ENCODE assay signal across 8 mouse cellular contexts in genomic region chr15:85913605-85914004, GRCm38 (mm10). TPM values are rescaled to one million over a fixed set of nuclear protein-coding genes. Genes with fewer than 3 reads are reported as not detected.
DNase-seq lines count a peak whose midpoint lies in the region; TF ChIP-seq lines count a peak whose summit lies in the region.

No protein-coding gene starts in this region.

- H3K4me3 ChIP-seq in layer of hippocampus, adult 2 months, result no peak overlapping the region
- H3K4me3 ChIP-seq in embryonic fibroblast, embryonic 13.5 days (ENCODE audit: insufficient read depth, low read length), result no peak overlapping the region

- H3K4me1 ChIP-seq in embryonic fibroblast, embryonic 13.5 days (ENCODE audit: control insufficient read depth, insufficient read depth, low read length), result no peaks in the 10 kb centered on the region

- no peak for TF ChIP-seq POLR2A in embryonic fibroblast, embryonic 13.5 days (IDR thresholded peaks at IDR 0.05; ENCODE audit: low read depth, low read length)

- peak; percentile 53 for DNase-seq in adrenal gland, adult 2 months
- DNase-seq in adrenal gland, adult 8-10 months, result no peak
- DNase-seq in layer of hippocampus, adult 2 months (ENCODE audit: low spot score in 2 of 2), result peak in 1 of 2 experiments; percentile 62
- no peak for DNase-seq in layer of hippocampus, adult 8-10 months (ENCODE audit: low spot score in 2 of 2)
- DNase-seq in Muller cell, postnatal 12 days (ENCODE audit: inconsistent ontology term), result peak; percentile 32
- DNase-seq in lung, postnatal 14 days, result peak; percentile 80
- peak; percentile 71 for DNase-seq in testis, postnatal 14 days (ENCODE audit: low spot score)

- H3K27ac ChIP-seq in layer of hippocampus, adult 2 months, result no peak overlapping the region
- H3K27ac ChIP-seq in embryonic fibroblast, embryonic 13.5 days (ENCODE audit: insufficient read depth, low read length), result no peak overlapping the region

- peak; percentile 68 for TF ChIP-seq CTCF in layer of hippocampus, adult 2 months (conservative IDR thresholded peaks at IDR 0.05)
- TF ChIP-seq CTCF in embryonic fibroblast, embryonic 13.5 days (IDR thresholded peaks at IDR 0.05; ENCODE audit: borderline replicate concordance, insufficient read depth, low read length), result peak; percentile 96

RNA-seq across cellular contexts. Expression of gene Trmu, which starts 34.5 kb away (rescaled TPM):
- 10 to 100 TPM; 19.8 to 27.6 TPM for total RNA-seq in adrenal gland, adult 2 months (2021)
- 9.8 and 16.1 TPM in 2 replicates for polyA plus RNA-seq in adrenal gland, adult 2 months (2012; rRNA removed)
- 10 to 100 TPM; 21.8 to 49.7 (median 33.9) TPM for total RNA-seq in adrenal gland, adult 8-10 months (2022)
- 10 to 100 TPM; 36.9 to 41.5 TPM for total RNA-seq in layer of hippocampus, adult 2 months (2021)
- total RNA-seq in layer of hippocampus, adult 8-10 months (2022), result 10 to 100 TPM; 31.0 to 40.1 (median 35.9) TPM
- 16.6 and 20.0 TPM in 2 replicates for polyA plus RNA-seq in embryonic fibroblast, embryonic 13.5 days (2011; ENCODE audit: insufficient read length, low read depth, missing spikeins)

RNA-seq across cellular contexts. Expression of gene Gtse1, which starts 54.1 kb away (rescaled TPM):
- 1 to 10 TPM in 1 of 2 experiments, under 1 TPM in 1; 0.66 to 1.1 TPM for total RNA-seq in adrenal gland, adult 2 months (2021)
- polyA plus RNA-seq in adrenal gland, adult 2 months (2012; rRNA removed), result 2.0 and 2.9 TPM in 2 replicates
- 1 to 10 TPM in 3 of 4 experiments, under 1 TPM in 1; 0.61 to 1.5 (median 1.3) TPM for total RNA-seq in adrenal gland, adult 8-10 months (2022)
- under 1 TPM; 0.42 to 0.54 TPM for total RNA-seq in layer of hippocampus, adult 2 months (2021)
- total RNA-seq in layer of hippocampus, adult 8-10 months (2022), result under 1 TPM; 0.22 to 0.86 (median 0.49) TPM
- polyA plus RNA-seq in embryonic fibroblast, embryonic 13.5 days (2011; ENCODE audit: insufficient read length, low read depth, missing spikeins), result 34.8 and 40.9 TPM in 2 replicates

Comparison
In these comparisons a context has a peak if more than half of its experiments do, and no peak if none do; other contexts are left out.
1. DNase-seq: peak in adrenal gland, adult 2 months (single experiment), Muller cell, postnatal 12 days (single experiment), lung, postnatal 14 days (single experiment) and testis, postnatal 14 days (single experiment); none in adrenal gland, adult 8-10 months (single experiment) and layer of hippocampus, adult 8-10 months (0 of 2).